Mouse (Mus musculus) gastrocnemius, postnatal 10 days (tissue): Measurements from ENCODE around the gene Upf1. TPM values are rescaled to one million over a fixed set of nuclear protein-coding genes. Genes with fewer than 3 reads are reported as not detected.

Experiments
- DNase-seq: peaks from one replicate; pipeline ENCODE4 v3.0.0; 2021; ENCODE audit warnings: mixed read lengths
- total RNA-seq, 2 experiments: library from RNA; stranded (reverse); gene quantifications; 2 replicates each; pipeline ENCODE4 v1.2.3; 2021

Gene Upf1
- total RNA-seq, 2 experiments from 2014 or later: 34.2 to 37.3 TPM

DNA sequence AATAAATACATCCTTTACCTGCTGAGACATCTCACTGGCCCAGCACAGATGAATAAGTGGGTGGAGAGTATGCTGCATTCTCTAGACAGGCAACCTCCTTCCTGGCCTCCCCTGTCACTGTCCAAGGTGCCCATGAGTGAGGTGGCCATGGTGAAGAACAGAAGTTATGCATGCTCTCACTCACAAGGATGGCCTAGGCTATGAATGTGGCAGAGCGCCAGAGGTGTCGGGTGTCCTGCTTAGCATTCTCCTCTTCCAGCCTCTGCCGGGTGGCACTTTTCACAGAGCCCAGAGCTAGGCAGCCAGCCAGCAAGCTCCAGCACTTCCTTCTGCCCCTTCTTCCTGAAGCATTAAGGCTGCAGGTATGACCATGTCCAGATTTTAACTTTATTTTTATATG is 6.3 kb upstream of the Upf1 start:
- DNase-seq: peak; percentile 75

DNA sequence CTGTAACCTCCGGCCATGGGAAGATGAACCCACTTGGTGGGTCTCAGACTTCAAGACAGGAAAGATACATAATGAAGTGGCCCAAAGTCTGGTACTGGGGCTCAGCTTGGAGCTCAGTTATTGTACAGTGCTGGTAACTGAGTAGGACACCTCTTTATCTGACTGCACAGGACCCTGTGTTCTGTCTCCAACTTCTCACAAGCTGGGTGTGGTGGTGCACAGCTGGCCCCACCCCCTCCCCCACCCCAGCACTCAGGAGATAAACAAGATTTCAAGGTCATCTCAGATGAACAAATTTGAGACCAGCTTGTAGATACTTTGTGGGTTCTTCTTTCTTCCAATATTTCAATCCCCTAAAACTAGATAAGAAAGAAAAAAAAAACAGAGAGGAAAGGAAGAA is 3.0 kb upstream of the Upf1 start:
- DNase-seq: no peak

DNA sequence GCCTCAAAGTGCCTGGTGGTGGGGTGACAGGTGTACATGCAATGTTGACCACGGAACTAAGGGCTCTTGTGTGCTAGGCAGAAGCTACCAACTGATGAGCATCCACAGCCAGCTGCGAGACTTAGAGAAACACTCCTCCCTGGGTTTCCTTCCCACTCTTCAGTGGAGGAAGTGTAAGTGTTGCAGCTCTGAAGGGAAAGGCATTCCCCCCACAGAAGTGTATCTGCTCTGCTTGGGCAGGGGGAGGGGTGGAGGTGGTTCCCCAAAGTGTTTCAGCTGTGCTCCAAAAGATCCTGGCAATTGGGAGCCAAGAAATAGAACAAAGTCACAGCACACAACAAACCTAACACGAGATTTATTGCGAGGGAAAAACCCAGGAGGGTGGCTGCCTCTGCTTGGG is 926 bp upstream of the Upf1 start:
- DNase-seq: no peak

DNA sequence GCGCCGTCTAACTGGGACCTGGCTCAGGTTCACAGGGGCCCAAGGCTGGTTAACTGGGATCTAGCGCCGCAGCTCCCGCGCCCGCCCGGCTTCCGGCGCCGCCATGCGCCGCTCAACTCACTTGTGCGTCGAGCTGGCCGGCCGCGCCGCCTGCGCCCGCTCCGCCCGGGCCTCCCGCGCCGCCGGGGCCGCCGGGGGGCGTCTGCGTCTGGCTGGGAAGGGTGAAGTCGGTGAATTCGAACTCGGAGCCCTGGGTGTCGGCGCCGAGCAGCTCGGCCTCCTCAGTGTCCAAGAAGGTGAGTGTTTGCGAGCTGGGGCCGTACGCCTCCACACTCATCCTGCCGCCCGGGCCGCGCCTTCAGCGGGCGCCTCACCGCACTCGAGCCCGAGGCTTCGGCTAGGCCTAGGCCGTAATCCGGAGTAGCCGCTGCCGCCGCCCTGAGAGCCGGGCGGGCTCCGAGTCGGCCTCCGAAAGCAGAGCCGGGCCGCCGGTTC is 374 bp downstream of the Upf1 start:
- DNase-seq: peak; percentile 70

DNA sequence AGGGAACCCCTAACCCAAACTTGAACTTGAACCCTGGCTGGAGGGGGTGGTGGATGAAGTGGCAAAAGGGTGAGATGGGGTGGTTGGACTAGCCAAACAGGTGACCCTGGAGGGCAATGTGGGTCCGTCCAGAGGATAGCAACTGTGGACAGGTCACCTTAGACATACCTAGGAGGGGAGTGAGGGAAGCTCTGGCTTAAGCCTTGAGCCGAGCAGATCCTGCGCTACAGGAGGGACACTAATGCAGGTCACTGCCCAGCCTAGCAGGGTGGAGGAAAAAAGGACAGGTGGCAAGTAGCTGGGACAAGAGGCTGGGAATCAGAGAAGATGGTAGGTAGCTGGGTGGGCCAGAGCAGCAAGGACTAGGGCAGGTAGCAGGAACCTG is 1.1 kb downstream of the Upf1 start:
- no peak for DNase-seq

DNA sequence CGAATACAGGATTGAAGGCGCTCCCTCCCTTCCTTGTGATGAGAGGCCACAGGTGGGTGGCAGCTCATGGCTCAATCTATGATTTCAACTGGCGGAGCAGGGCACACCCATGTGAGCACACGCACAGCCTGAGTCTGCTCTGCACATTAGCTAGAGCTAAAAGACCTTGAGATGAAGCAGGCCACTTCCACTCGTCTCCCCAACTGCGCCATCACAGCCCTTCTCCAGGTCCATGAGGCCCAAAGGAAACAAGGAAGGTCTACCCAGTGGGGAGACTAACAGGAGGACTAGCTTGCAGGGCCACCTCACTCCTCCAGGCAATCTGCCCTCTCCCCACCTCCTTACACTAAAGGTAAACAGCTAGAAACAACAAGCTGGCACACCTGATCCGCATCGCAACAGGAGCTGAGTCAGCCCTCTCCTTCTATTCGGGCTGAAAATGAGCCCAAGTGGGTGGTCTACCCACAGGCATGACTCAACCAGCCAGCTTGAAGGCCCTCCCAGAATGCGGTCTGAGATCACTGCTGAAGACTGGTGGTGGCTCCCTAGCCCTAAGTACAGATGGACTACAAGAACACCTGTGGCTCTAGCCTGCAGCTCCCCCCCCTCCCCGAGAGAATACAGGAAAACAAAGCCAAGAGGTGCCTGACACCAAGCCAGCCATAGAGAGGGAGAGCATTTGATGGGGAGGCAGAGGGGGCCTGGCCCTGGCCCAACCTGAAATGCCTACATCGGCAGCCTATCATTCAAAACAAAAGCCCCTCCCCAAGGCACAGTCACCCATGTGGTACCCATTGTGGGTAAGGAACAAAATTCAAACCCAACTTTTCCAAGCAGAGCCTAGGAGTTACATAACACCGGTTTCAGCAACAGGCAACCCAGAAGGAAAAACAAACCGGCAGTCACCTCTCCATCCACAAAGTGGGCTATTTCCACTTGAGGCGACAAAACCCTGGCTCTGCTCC is 1.8 kb downstream of the Upf1 start:
- no peak for DNase-seq

DNA sequence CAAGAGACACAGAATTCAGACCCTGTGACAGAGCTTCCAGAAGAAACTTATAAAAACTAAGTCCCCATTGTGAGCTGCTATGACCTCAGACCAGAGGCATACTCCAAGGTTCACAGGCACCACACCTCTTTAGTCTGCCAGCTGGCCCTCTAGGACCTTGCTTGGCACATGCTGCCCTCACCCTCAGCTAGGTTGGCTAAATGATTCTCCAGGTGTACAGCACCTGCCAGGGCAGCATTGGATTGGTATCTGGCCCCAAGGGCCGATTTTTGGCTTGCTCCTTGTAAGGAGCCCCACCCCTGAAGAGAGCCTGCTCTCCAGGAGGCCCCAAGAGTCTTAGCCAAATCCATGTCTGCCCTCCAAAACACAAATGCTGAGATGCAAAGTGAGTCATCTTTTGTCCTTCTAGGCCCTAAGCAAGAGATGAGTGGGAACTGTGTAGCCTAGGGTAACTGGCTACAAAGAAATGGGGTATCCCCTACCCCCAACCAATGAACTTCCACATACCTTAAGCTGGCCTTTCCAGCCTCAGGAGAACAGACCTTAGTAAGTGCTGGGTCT is 5.1 kb downstream of the Upf1 start:
- no peak for DNase-seq

DNA sequence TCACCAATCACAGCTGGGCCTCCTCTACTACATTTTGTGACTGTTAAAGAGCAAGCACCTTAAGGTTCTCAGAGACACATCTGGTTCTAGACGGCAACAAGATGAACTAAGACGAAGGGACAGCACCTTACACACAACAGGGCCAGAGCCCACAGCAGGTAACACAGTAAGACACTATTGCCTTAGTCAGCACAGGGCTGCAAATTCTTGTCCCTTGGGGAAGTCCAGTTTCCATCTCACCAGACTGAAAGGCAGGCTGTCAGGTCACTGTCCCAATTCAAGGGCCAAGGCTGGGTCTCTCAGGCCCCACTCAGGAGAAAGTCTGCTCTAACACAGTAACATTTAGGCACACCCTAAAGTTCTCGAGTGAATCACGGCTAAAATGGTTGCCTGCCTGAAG is 5.6 kb downstream of the Upf1 start:
- DNase-seq: no peak

DNA sequence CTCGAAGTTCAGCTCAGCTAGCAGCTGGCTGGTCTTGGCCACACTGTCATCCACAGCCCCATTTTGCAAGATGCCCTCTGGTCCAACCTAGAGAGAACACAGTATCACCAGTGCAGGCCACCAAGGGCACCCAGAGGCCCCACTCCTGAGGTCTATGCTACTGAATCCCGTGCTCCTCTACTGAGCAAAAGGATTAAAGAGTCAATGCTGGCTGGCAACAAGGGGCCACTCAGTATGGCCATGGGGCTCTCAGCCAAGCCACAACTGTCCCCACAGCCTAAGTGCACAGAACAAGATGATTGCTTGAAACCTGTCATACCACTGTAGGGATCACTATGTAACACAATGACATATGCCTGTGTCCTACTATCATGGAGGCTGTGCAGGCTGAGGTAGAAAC is 8.8 kb downstream of the Upf1 start:
- DNase-seq: no peak

DNA sequence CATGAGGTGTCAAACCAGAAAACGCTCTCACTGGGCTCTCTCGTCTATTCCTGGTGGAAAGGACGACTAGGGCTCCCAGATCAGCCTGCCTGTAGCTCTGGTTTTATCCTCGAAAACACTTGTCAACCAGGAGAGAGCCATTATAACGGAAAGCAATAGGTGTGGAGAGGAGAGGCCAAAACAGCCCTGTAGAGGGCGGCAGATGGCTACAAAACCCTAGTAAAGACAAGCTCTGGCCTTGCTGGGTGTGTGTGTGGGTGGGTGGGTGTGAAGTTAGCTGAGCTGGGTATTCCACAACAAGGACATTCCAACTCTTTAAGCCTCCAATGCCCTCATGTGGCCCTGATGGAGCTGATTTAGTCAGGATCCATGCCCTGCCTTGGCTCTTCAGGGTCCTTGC is 9.4 kb downstream of the Upf1 start:
- no peak for DNase-seq

DNA sequence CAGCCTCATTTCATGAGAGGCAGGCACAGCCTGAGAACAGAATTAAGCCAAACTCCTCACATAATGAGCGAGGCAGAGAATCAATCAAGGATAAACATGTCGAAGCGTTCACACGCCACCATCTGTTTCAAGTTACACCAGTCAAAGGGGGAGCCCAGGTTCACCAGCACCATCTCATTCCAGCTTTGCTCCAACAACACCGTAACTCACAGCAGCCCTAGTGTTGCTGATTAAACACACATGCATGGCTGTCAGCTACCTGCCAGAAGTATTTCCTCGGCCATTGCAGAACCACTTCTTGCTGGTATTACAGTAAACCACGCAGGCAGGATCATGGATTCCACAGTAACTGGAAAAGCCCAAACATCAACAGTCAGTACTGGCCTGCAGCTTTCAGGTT is 10.0 kb downstream of the Upf1 start:
- no peak for DNase-seq

DNA sequence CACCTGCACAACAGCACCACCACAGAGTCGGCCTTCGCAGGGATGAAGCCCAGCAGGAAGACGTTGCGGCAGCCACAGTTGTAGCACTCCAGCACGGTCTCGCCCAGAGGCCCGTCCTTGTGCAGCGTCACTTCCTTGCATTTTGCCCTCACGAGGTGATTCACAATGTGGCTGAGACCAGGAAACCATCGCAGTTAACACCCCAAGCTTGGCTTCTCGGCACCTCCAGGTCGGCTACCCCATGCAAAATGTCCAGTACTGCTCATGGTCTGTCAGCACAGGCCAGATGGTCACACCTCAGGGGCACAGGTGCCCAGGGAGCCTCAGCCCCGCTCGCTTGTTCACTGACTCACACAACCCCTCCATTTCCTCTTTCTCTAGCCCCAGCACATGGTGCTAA is 11.1 kb downstream of the Upf1 start:
- DNase-seq: no peak

DNA sequence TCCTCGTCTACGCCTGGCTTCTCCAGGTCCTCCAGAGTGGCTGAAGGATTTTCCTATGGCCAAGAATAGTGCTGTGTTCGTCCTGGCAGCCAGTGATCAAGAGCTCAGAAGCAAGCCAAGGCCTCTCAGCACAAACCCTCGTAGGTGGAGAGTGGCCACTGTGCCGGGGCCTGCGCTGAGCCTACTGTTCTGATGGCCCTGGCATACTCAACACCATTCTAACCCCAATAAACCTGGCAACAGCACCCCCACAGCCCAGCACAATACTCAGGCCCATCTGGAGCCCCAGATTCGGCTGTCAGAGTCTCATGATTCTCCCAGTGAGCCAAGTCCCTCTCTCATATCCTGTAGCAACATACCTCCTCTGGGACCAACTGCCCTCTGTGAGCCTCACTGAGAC is 12.4 kb downstream of the Upf1 start:
- DNase-seq: no peak

DNA sequence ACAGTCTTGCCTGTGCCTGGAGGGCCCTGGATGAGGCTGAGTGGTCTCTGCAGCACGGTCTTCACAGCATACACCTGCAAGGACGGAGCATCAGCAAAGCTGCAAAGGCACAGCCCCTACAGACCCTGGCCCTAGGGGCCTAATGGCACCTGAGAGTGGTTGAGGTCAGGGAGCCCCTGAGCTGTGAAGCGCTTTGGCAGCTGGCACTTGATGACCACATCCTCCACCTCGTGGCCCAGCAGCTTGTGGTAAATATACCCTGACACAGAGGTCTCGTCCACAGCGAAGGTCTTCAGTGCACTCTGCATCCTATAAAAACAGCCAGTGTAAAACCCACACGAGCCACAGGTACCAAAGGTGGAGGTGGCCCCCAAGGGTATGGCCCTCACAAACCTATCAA is 14.1 kb downstream of the Upf1 start:
- DNase-seq: no peak

DNA sequence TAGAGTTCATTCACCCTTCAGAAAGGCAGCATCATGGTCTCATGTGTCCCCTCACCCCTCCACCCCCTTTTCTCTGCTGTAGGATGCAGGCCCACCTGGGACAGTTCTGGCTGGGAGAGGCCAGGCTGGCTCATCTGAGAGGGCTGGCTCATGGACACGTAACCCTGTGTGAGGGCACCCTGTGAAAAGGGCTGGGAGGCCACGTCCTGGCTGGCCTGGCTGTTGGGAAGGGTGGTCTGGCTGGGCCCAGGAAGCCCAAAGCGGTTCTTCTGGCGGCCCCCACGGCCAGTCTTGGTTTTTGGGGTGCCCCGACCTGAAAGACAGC is 20.2 kb downstream of the Upf1 start:
- no peak for DNase-seq

DNA sequence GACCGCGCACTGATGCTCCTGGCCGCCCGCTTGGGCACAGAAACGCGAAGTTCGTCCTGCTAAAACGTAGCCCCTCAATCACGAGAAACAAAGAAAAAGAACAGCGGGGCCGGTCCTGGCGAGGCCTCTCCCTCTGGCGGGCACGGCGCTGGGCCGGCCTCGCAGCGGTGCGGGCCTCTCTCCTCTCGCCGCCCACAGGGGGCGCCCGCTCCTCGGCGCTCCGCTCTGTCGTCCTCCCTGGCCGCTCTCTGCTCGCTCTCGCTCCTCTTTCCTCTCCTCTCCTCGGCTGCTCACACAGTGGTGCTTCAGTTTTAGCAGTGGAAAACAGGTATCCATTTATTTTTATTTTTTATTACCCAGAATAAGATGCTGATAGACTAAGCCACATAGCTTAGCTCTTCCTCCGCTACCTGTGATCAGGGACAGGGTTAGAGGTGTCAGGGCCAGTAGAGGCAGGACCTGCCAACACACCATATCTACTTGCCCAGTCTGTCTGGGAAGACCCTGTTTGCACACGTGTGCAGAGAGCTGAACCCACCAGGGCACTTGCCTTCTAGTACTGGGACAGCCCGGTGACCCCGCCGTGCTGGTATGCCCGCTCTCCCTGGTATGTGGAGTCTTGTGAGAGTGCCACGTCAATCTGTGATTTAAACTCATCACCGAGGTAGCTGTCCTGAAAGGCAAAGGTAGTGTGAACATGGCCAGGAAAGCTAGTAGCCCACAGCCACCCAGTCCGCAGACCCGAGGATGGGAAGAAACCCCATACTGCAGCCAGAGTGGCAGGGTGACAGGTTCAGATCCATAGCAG is 20.8 kb downstream of the Upf1 start:
- DNase-seq: peak; percentile 84

DNA sequence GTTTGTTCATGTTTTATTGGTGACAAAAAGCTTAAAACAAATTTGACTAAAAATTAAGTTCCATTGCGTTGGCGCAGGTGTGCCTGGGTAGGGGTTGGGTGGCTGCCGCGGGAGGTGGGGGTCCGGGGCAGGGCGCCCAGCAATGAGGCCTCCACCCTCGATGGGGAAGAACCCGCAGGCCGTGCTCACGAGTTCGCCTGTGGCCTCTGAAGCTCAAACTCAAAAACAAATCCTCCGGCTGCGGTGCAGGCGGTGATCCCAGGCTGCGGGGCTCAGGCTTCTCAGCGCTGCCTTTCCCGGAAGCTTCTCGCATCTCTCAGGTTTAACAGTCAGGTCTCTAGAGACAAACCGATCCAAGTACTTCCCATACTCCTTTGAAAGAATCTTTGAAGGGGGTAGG is 21.6 kb downstream of the Upf1 start:
- DNase-seq: no peak

DNA sequence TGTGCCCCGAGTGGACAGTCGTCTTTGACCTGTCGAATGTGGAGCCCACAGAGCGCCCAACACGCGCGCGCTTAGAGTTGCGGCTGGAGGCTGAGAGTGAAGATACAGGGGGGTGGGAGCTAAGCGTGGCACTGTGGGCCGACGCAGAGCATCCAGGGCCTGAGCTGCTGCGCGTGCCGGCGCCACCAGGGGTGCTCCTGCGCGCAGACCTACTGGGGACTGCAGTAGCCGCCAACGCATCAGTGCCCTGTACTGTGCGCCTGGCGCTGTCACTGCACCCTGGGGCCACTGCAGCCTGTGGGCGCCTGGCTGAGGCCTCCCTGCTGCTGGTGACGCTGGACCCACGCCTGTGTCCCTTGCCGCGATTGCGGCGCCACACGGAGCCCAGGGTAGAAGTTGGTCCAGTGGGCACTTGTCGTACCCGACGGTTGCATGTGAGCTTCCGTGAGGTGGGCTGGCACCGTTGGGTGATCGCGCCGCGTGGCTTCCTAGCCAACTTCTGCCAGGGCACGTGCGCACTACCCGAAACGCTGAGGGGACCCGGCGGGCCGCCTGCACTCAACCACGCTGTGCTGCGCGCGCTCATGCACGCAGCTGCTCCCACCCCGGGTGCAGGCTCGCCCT is 22.2 kb downstream of the Upf1 start:
- peak; percentile 65 for DNase-seq

DNA sequence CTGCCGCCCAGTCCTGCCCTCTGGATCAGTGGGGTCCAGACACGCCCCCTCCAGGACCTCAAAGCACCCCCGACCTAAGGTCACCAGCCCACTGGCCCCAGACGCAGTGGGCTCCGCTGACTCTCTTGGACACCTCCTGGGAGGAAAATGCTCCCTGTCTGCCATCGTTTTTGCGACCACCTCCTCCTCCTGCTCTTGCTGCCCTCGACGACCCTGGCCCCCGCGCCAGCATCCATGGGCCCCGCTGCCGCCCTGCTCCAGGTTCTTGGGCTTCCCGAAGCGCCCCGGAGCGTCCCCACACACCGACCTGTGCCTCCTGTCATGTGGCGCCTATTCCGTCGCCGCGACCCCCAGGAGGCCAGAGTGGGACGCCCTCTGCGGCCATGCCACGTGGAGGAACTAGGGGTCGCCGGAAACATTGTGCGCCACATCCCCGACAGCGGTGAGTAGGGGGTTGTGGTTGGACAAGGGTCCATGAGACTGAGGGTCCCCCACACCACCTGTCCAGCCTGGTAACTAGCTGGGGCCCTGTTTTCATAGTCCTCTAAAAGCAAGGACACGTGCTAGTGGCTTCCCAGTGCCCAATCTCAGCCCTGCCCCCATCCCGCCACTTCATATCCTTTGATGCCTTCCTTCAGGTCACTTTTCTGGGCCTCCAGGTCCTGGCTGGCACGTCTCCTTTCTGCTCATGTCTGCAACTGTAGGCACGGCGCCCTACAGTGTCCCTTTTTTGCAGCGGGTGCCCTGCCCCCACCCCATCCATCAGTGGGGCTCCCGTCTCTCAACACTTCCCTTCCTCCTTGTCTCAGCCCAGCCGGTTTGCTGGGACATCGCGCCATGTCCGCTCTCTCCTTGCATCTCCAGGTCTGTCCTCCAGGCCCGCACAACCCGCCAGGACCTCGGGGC is 23.0 kb downstream of the Upf1 start:
- no peak for DNase-seq

DNA sequence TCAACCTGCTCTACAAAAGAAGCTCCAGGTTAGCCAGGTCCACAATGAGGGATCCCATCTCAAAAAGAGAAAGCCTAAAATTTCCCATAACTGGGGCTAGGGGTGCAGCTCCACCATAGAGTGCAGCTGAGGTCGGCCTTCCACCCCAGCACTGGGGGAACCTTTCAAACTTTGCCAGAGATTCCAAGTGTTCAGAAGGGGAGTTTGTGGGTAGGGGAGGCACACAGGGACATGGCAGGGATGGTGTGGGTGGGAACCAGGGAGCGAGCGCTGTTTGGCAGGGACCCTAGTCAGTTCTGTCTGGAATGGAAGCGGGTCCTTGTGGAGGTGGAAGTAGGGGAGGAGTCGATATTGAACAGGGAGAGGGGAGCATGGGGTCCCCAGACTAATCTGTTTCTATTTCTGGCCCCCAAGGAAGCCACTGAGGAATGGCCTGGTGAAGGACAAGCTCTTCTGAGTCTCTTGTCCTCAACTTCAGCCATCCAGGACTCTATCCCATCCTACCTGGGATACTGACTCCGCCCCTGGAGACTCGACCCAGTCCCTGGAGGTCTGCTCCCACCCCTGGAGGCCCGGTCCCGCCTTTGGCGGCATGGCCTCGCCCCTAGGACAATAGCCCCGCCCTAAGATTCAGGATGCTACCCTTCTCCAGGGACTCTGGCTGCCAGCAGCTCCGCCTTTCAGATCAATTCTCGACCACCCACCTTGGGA is 23.8 kb downstream of the Upf1 start, which contains the start of gene Gdf1:
TSS of gene Gdf1 (plus strand) at position 694 of the 711 bp plus-strand sequence.
- no peak for DNase-seq

DNA sequence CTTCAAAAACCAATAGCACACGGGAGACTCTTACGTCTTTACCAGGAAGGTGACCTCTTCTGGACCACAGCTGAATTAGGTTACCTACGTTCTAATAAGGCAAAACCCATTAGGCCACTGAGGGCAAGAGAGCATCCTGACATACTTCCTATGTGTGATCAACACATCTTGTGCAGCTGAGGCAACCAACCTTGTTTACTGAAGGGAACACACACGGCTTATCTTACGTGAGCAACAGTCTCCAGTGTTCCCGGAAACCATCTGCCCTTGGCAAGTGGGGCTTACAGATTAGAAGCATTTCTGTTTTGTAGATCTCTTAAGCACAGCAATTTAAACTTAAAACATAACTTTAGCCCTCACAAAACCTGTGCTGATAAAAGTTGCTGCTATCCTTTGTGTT is 25.6 kb downstream of the Upf1 start:
- DNase-seq: no peak
